ENCODE assay signal across 8 mouse cellular contexts in the genomic region with DNA sequence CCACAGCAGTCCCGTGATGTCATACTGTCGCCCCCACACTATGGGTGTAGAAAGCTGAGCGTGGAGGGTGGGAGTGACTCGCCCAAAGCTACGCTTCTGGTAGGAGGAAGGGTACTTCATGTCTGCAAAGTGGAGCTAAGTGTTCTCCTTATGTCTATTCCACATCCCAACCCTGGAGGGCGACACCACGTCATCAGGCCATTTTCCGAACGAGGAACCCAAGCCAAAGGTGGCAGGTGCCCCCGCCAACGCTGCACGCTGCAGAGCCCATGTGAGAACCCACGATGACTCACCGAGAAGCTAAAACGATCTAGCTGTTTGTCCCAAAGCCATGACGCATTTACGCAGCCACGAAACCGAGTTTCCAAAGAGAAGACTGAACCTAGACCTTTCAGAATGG. TPM values are rescaled to one million over a fixed set of nuclear protein-coding genes. Genes with fewer than 3 reads are reported as not detected.
DNase-seq lines count a peak whose midpoint lies in the region; ATAC-seq and TF ChIP-seq lines count a peak whose summit lies in the region.

No protein-coding gene starts in this region.

- ATAC-seq in CD4-positive, CD25-positive, alpha-beta regulatory T cell, adult 4 months = peak; percentile 56
- peak; percentile 33 for ATAC-seq in common myeloid progenitor, adult 5-6 weeks (replicated peaks; ENCODE audit: low read depth, poor library complexity, severe bottlenecking)
- no peak for ATAC-seq in intestine, embryonic 15.5 days
- ATAC-seq in liver, postnatal 0 days = peak; percentile 17; the same call in 1 of the 2 replicates
- ATAC-seq in stomach, embryonic 15.5 days (ENCODE audit: insufficient read depth, low FRiP score, low read depth) = no peak

- peak; percentile 35 for TF ChIP-seq CTCF in liver, postnatal 0 days (IDR thresholded peaks at IDR 0.05; ENCODE audit: low read depth)

- intact Hi-C loops in heart, postnatal 36 days (cut with DNase I) = no loop called here

- WGBS in heart, embryonic 10.5 days = 37% methylated on average over 19 of the region's 19 CpGs
- 33% methylated on average over 19 of the region's 19 CpGs for WGBS in intestine, embryonic 15.5 days
- 30% methylated on average over 19 of the region's 19 CpGs for WGBS in liver, postnatal 0 days (ENCODE audit: insufficient replicate concordance)
- 34% methylated on average over 19 of the region's 19 CpGs for WGBS in stomach, embryonic 15.5 days

- H3K27me3 ChIP-seq in heart, embryonic 10.5 days (ENCODE audit: insufficient read depth, poor library complexity, severe bottlenecking) = peaks cover 18% of the 10 kb centered on the region
- no peaks in the 10 kb centered on the region for H3K27me3 ChIP-seq in intestine, embryonic 15.5 days (replicated peaks)
- H3K27me3 ChIP-seq in liver, postnatal 0 days (ENCODE audit: insufficient read depth, low read length) = no peaks in the 10 kb centered on the region
- no peaks in the 10 kb centered on the region for H3K27me3 ChIP-seq in stomach, embryonic 15.5 days (replicated peaks)

- no peak overlapping the region for H3K9ac ChIP-seq in intestine, embryonic 15.5 days
- no peak overlapping the region for H3K9ac ChIP-seq in liver, postnatal 0 days (replicated peaks)
- H3K9ac ChIP-seq in stomach, embryonic 15.5 days = no peak overlapping the region

- DNase-seq in heart, embryonic 10.5 days (ENCODE audit: low spot score) = no peak
- DNase-seq in heart, postnatal 36 days = no peak
- DNase-seq in liver, postnatal 0 days = no peak
- DNase-seq in urinary bladder, postnatal 36 days (ENCODE audit: low spot score in 2 of 2) = no peak

- H3K27ac ChIP-seq in heart, embryonic 10.5 days = no peak overlapping the region
- no peak overlapping the region for H3K27ac ChIP-seq in intestine, embryonic 15.5 days
- no peak overlapping the region for H3K27ac ChIP-seq in liver, postnatal 0 days (ENCODE audit: low read depth)
- H3K27ac ChIP-seq in stomach, embryonic 15.5 days = no peak overlapping the region

- peaks cover 10% of the 10 kb centered on the region for H3K4me1 ChIP-seq in heart, embryonic 10.5 days
- H3K4me1 ChIP-seq in intestine, embryonic 15.5 days (replicated peaks) = 0 out of 2 replicates have a peak, but pooled peaks cover 5% of the 10 kb centered on the region
- H3K4me1 ChIP-seq in liver, postnatal 0 days (ENCODE audit: insufficient read depth) = 0 out of 2 replicates have a peak, but pooled peaks cover 6% of the 10 kb centered on the region
- peaks cover 6% of the 10 kb centered on the region; the same call in 1 of the 2 replicates for H3K4me1 ChIP-seq in stomach, embryonic 15.5 days

- H3K4me2 ChIP-seq in intestine, embryonic 15.5 days (replicated peaks) = peak overlapping the region; percentile 41
- H3K4me2 ChIP-seq in liver, postnatal 0 days (ENCODE audit: low read depth, low read length) = peak overlapping the region; percentile 60
- H3K4me2 ChIP-seq in stomach, embryonic 15.5 days = peak overlapping the region; percentile 47

- H3K4me3 ChIP-seq in heart, embryonic 10.5 days = peak overlapping the region; percentile 42
- H3K4me3 ChIP-seq in intestine, embryonic 15.5 days (replicated peaks) = peak overlapping the region; percentile 21
- H3K4me3 ChIP-seq in liver, postnatal 0 days (ENCODE audit: low read depth, low read length) = peak overlapping the region; percentile 20; the same call in 1 of the 2 replicates
- H3K4me3 ChIP-seq in stomach, embryonic 15.5 days (replicated peaks) = peak overlapping the region; percentile 25

- TF ChIP-seq EP300 in liver, postnatal 0 days (IDR thresholded peaks at IDR 0.05; ENCODE audit: low read depth) = no peak

- 0 out of 2 replicates have a peak, but pooled peaks cover 2% of the 10 kb centered on the region for H3K9me3 ChIP-seq in heart, embryonic 10.5 days
- H3K9me3 ChIP-seq in intestine, embryonic 15.5 days = no peaks in the 10 kb centered on the region
- H3K9me3 ChIP-seq in liver, postnatal 0 days (ENCODE audit: low read length) = no peaks in the 10 kb centered on the region; the same call in 1 of the 2 replicates
- no peaks in the 10 kb centered on the region for H3K9me3 ChIP-seq in stomach, embryonic 15.5 days

- no peaks in the 10 kb centered on the region for H3K36me3 ChIP-seq in heart, embryonic 10.5 days
- no peaks in the 10 kb centered on the region for H3K36me3 ChIP-seq in intestine, embryonic 15.5 days
- no peaks in the 10 kb centered on the region for H3K36me3 ChIP-seq in liver, postnatal 0 days (replicated peaks; ENCODE audit: insufficient read depth, low read length)
- no peaks in the 10 kb centered on the region for H3K36me3 ChIP-seq in stomach, embryonic 15.5 days

RNA-seq across cellular contexts. Expression of a gene that starts 16.7 kb away (rescaled TPM):
- not detected in 2 replicates for polyA plus RNA-seq in heart, embryonic 10.5 days (2016; fragmentation: Nextera tagmentation; extraction: Ambion mirVana)
- not detected for total RNA-seq in heart, postnatal 36 days (2021)
- not detected for polyA plus RNA-seq in CD4-positive, CD25-positive, alpha-beta regulatory T cell, adult 4 months (2017; shearing (Covaris generic))
- total RNA-seq in common myeloid progenitor, adult 5-6 weeks (2017) = not detected in 2 replicates
- 0.49 and 0.74 TPM in 2 replicates for polyA plus RNA-seq in intestine, embryonic 15.5 days (2015; fragmentation: Nextera tagmentation; extraction: Ambion mirVana)
- polyA plus RNA-seq in liver, postnatal 0 days (2015; fragmentation: Nextera tagmentation; extraction: Ambion mirVana) = not detected in 2 replicates
- polyA plus RNA-seq in stomach, embryonic 15.5 days (2015; fragmentation: Nextera tagmentation; extraction: Ambion mirVana) = 0.45 TPM in 1 of 2 replicates, not detected in the other

RNA-seq across cellular contexts. Expression of a gene that starts 21.3 kb away (rescaled TPM):
- polyA plus RNA-seq in heart, embryonic 10.5 days (2016; fragmentation: Nextera tagmentation; extraction: Ambion mirVana) = 0.76 and 1.2 TPM in 2 replicates
- under 1 TPM; 0.17 to 0.30 TPM for total RNA-seq in heart, postnatal 36 days (2021)
- not detected for polyA plus RNA-seq in CD4-positive, CD25-positive, alpha-beta regulatory T cell, adult 4 months (2017; shearing (Covaris generic))
- total RNA-seq in common myeloid progenitor, adult 5-6 weeks (2017) = 0.82 and 0.87 TPM in 2 replicates
- 19.7 and 22.4 TPM in 2 replicates for polyA plus RNA-seq in intestine, embryonic 15.5 days (2015; fragmentation: Nextera tagmentation; extraction: Ambion mirVana)
- 0.13 TPM in 1 of 2 replicates, not detected in the other for polyA plus RNA-seq in liver, postnatal 0 days (2015; fragmentation: Nextera tagmentation; extraction: Ambion mirVana)
- 12.8 and 13.3 TPM in 2 replicates for polyA plus RNA-seq in stomach, embryonic 15.5 days (2015; fragmentation: Nextera tagmentation; extraction: Ambion mirVana)

RNA-seq across cellular contexts. Expression of a gene that starts 24.5 kb away (rescaled TPM):
- 24.7 and 29.3 TPM in 2 replicates for polyA plus RNA-seq in heart, embryonic 10.5 days (2016; fragmentation: Nextera tagmentation; extraction: Ambion mirVana)
- total RNA-seq in heart, postnatal 36 days (2021) = 10 to 100 TPM; 16.2 to 18.7 TPM
- polyA plus RNA-seq in CD4-positive, CD25-positive, alpha-beta regulatory T cell, adult 4 months (2017; shearing (Covaris generic)) = 10 to 100 TPM; 15.2 to 21.1 TPM
- 8.2 and 9.5 TPM in 2 replicates for total RNA-seq in common myeloid progenitor, adult 5-6 weeks (2017)
- polyA plus RNA-seq in intestine, embryonic 15.5 days (2015; fragmentation: Nextera tagmentation; extraction: Ambion mirVana) = 38.1 and 41.6 TPM in 2 replicates
- 15.5 and 17.3 TPM in 2 replicates for polyA plus RNA-seq in liver, postnatal 0 days (2015; fragmentation: Nextera tagmentation; extraction: Ambion mirVana)
- 35.4 and 36.7 TPM in 2 replicates for polyA plus RNA-seq in stomach, embryonic 15.5 days (2015; fragmentation: Nextera tagmentation; extraction: Ambion mirVana)

RNA-seq across cellular contexts. Expression of a gene that starts 27.1 kb away (rescaled TPM):
- 860 and 1,046 TPM in 2 replicates for polyA plus RNA-seq in heart, embryonic 10.5 days (2016; fragmentation: Nextera tagmentation; extraction: Ambion mirVana)
- total RNA-seq in heart, postnatal 36 days (2021) = 100 to 1,000 TPM; 550 to 591 TPM
- 1,000 to 10,000 TPM; 2,369 to 2,427 TPM for polyA plus RNA-seq in CD4-positive, CD25-positive, alpha-beta regulatory T cell, adult 4 months (2017; shearing (Covaris generic))
- total RNA-seq in common myeloid progenitor, adult 5-6 weeks (2017) = 1,786 and 1,933 TPM in 2 replicates
- 1,110 and 1,134 TPM in 2 replicates for polyA plus RNA-seq in intestine, embryonic 15.5 days (2015; fragmentation: Nextera tagmentation; extraction: Ambion mirVana)
- polyA plus RNA-seq in liver, postnatal 0 days (2015; fragmentation: Nextera tagmentation; extraction: Ambion mirVana) = 494 and 510 TPM in 2 replicates
- 954 and 1,069 TPM in 2 replicates for polyA plus RNA-seq in stomach, embryonic 15.5 days (2015; fragmentation: Nextera tagmentation; extraction: Ambion mirVana)

RNA-seq across cellular contexts. Expression of a gene that starts 37.5 kb away (rescaled TPM):
- 2.7 and 3.2 TPM in 2 replicates for polyA plus RNA-seq in heart, embryonic 10.5 days (2016; fragmentation: Nextera tagmentation; extraction: Ambion mirVana)
- total RNA-seq in heart, postnatal 36 days (2021) = 100 to 1,000 TPM in 1 of 2 experiments, 10 to 100 TPM in 1; 44.4 to 158 TPM
- 1 to 10 TPM; 7.4 to 8.8 TPM for polyA plus RNA-seq in CD4-positive, CD25-positive, alpha-beta regulatory T cell, adult 4 months (2017; shearing (Covaris generic))
- 7.7 and 12.1 TPM in 2 replicates for total RNA-seq in common myeloid progenitor, adult 5-6 weeks (2017)
- polyA plus RNA-seq in intestine, embryonic 15.5 days (2015; fragmentation: Nextera tagmentation; extraction: Ambion mirVana) = 3.1 and 3.4 TPM in 2 replicates
- polyA plus RNA-seq in liver, postnatal 0 days (2015; fragmentation: Nextera tagmentation; extraction: Ambion mirVana) = 3.6 and 5.2 TPM in 2 replicates
- polyA plus RNA-seq in stomach, embryonic 15.5 days (2015; fragmentation: Nextera tagmentation; extraction: Ambion mirVana) = 2.8 and 4.4 TPM in 2 replicates

Comparison
In these comparisons a context has a peak if more than half of its experiments do, and no peak if none do; other contexts are left out.
1. ATAC-seq: peak in CD4-positive, CD25-positive, alpha-beta regulatory T cell, adult 4 months (single experiment), common myeloid progenitor, adult 5-6 weeks (single experiment) and liver, postnatal 0 days (single experiment); none in intestine, embryonic 15.5 days (single experiment) and stomach, embryonic 15.5 days (single experiment).
2. Peak in every context shown above with its lines, with median percentiles within 50 percentile points of each other: H3K4me3 ChIP-seq and H3K4me2 ChIP-seq.